Mouse (Mus musculus) liver, postnatal 0 days (tissue): ENCODE data around the gene Prkag2. TPM values are rescaled to one million over a fixed set of nuclear protein-coding genes. Genes with fewer than 3 reads are reported as not detected.

Experiments
- ATAC-seq: fragments of 200-750 bp; cut with Nextera tagmentation; 2 replicates; pipeline ENCODE4 v1.8.0; 2017; ENCODE audit warnings: mild to moderate bottlenecking, moderate library complexity
- DNase-seq: peaks from one replicate; pipeline ENCODE4 v3.0.0-alpha.2; 2016
- H3K27ac ChIP-seq: fragments of 300-500 bp; sonication (generic); 2 replicates; pipeline ENCODE4 v1.5.1; 2014; ENCODE audit warnings: antibody characterized with exemption, moderate library complexity, mild to moderate bottlenecking, low read depth
- H3K27me3 ChIP-seq: fragments of 300-500 bp; sonication (generic); 2 replicates; pipeline ENCODE4 v1.6.1; 2014; ENCODE audit warnings: low read length, control low read depth, mixed read lengths; ENCODE audit not compliant: insufficient read depth
- H3K36me3 ChIP-seq: fragments of 300-500 bp; sonication (generic); replicated peaks from 2 replicates; pipeline ENCODE4 v1.6.1; 2014; ENCODE audit warnings: mild to moderate bottlenecking, control low read depth, low read length, moderate library complexity, mixed read lengths; ENCODE audit not compliant: insufficient read depth
- H3K4me1 ChIP-seq: fragments of 300-500 bp; sonication (generic); 2 replicates; pipeline ENCODE4 v1.6.1; 2014; ENCODE audit warnings: antibody characterized with exemption, mild to moderate bottlenecking, control low read depth; ENCODE audit not compliant: insufficient read depth
- H3K4me2 ChIP-seq: fragments of 300-500 bp; sonication (generic); 2 replicates; pipeline ENCODE4 v1.6.1; 2014; ENCODE audit warnings: low read depth, mild to moderate bottlenecking, low read length, moderate library complexity, mixed read lengths
- H3K4me3 ChIP-seq: fragments of 300-500 bp; sonication (generic); 2 replicates; pipeline ENCODE4 v1.5.1; 2014; ENCODE audit warnings: low read depth, low read length
- H3K9ac ChIP-seq: fragments of 300-500 bp; sonication (generic); replicated peaks from 2 replicates; pipeline ENCODE4 v1.6.1; 2014; ENCODE audit warnings: mild to moderate bottlenecking, moderate library complexity
- H3K9me3 ChIP-seq: fragments of 300-500 bp; sonication (generic); 2 replicates; pipeline ENCODE4 v1.6.1; 2016; ENCODE audit warnings: mild to moderate bottlenecking, control low read depth, low read length, mixed read lengths
- CTCF ChIP-seq: sonication (generic); IDR thresholded peaks from 2 replicates; pipeline ENCODE4 v1.5.1; 2016; ENCODE audit warnings: antibody characterized with exemption, low read depth
- EP300 ChIP-seq: IDR thresholded peaks from 2 replicates; pipeline ENCODE4 v1.6.1; 2016; ENCODE audit warnings: antibody characterized with exemption, low read depth, mild to moderate bottlenecking
- WGBS: fragments of 180-500 bp; shearing (Covaris S2); extraction: QIAGEN DNeasy Blood & Tissue Kit; methylation state at CpG from one replicate; pipeline ENCODE4 v1.1.7; 2014; ENCODE audit not compliant: insufficient replicate concordance; 5-methylcytosine and 5-hydroxymethylcytosine counted together
- polyA plus RNA-seq: library from polyadenylated mRNA; unstranded; fragments of >200 nt; fragmentation: Nextera tagmentation; extraction: Ambion mirVana; gene quantifications from 2 replicates; pipeline ENCODE4 v1.2.1, GENCODE M21; 2015

Prkag2 gene
- polyA plus RNA-seq, 1 experiment from 2014 or later: 6.8 TPM

DNA sequence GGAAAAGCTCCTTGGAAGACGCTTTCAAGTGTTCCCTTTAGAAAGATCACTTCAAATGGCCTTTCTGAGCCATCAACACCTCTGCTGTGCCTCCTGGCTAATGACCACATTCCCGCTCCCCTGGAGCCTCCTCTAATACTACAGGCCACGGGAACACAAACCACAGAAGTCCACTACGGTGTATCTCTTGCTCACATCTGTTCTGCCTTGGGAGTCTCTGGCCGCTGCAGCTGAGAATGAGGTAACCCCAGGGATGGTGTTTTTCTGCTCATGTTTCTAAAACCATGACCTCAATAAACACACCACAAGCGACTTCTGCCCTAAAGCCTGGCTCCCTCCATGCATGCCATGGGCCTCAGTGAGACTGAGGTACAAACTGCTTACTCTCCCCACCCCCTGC is 227.2 kb downstream of the Prkag2 start:
- Histone ChIP-seq H3K27me3 (no peaks in the 10 kb centered on the region), H3K27ac (no peak overlapping the region), H3K4me3 (no peak overlapping the region), H3K4me2 (no peak overlapping the region), H3K9ac (no peak overlapping the region), H3K36me3 (peaks cover 10% of the 10 kb centered on the region; the same call in 1 of the 2 replicates), H3K4me1 (0 out of 2 replicates have a peak, but pooled peaks cover 3% of the 10 kb centered on the region), H3K9me3 (no peaks in the 10 kb centered on the region)
- no peak for ATAC-seq
- no peak for DNase-seq
- TF ChIP-seq EP300 (no peak), CTCF (no peak)
- WGBS: 62% methylated on average over 6 of the region's 6 CpGs

DNA sequence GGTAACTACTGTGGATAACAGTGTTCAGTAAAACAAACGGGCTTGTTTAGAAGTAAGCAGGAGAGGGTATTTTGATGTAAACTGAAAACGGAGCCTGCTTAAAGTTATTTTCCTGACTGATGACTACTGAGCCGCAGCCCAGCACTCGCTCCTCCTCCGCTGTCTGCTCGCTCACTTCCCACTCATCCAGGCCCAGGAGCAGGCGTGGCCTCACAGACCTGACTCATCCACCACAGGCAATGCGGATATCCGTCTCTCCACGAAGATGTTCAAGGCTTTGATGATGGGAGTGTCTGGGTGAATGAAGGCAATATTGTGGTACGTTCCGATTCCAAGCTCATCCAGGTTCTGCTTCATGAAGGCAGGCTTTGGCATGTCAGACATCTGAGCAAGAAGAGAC is 229.2 kb downstream of the Prkag2 start:
- DNase-seq: no peak
- Histone ChIP-seq H3K9me3 (no peaks in the 10 kb centered on the region), H3K27me3 (no peaks in the 10 kb centered on the region), H3K9ac (no peak overlapping the region), H3K36me3 (peaks cover 20% of the 10 kb centered on the region; the same call in 1 of the 2 replicates), H3K4me3 (no peak overlapping the region), H3K4me1 (0 out of 2 replicates have a peak, but pooled peaks cover 3% of the 10 kb centered on the region), H3K4me2 (no peak overlapping the region), H3K27ac (no peak overlapping the region)
- WGBS: 84% methylated on average over 12 of the region's 12 CpGs
- ATAC-seq: no peak
- TF ChIP-seq CTCF (no peak), EP300 (no peak)

DNA sequence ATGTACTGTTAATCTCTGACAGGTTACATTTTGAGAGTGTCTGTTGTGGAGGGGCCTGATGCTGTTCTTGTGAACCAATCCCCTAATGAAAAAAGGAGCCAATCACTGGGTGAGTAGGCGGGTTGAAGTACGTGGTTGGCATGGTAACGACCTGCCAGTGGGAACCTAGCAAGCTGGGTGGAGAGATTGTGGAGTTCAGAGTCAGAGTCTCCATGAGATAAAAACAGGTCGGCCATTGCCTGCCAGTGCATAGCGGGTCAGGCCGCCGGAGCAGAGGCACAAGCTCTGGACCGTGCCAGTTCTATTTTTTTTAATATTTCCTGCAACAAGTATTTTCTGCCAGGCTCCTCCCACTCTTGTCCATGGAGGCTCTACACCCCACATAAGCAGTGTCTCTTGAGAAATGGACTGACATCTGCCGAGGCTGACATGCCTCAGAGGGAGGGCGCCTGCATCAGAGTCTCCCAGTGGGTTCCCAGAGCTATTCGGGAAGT is 230.6 kb downstream of the Prkag2 start:
- WGBS: 45% methylated on average over 11 of the region's 11 CpGs
- Histone ChIP-seq H3K27me3 (no peaks in the 10 kb centered on the region), H3K27ac (no peak overlapping the region), H3K4me2 (peak overlapping the region; percentile 49), H3K36me3 (peaks cover 16% of the 10 kb centered on the region; the same call in 1 of the 2 replicates), H3K9me3 (no peaks in the 10 kb centered on the region), H3K9ac (no peak overlapping the region), H3K4me1 (peaks cover 5% of the 10 kb centered on the region; the same call in 1 of the 2 replicates), H3K4me3 (no peak overlapping the region)
- peak; percentile 94 for ATAC-seq
- peak; percentile 58 for DNase-seq
- TF ChIP-seq CTCF (no peak), EP300 (peak; percentile 78; the same call in 1 of the 2 replicates)

DNA sequence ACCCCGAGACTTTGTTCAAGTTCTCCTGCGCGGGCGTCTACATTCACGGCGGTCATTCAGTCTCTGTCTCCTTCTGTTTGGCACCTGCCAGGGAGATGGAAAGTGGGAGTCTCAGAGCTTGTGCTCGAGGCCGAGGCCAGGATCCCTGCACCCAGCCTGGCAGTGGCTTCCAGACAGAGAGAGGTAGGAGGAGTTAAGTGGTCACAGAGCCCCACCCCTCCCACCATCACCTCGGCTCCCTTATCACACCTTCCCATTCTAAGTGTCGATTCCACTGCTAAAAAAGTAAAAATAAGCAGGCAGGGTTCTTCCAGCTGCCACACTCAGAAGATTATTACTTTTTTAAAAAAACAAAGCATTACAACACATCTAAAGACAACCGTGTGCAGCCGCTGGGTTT is 236.6 kb downstream of the Prkag2 start:
- TF ChIP-seq EP300: no peak
- no peak for TF ChIP-seq CTCF
- DNase-seq: no peak
- Histone ChIP-seq H3K9ac (no peak overlapping the region), H3K36me3 (peaks cover 13% of the 10 kb centered on the region; the same call in 1 of the 2 replicates), H3K27ac (no peak overlapping the region), H3K4me1 (peaks cover 8% of the 10 kb centered on the region), H3K9me3 (no peaks in the 10 kb centered on the region), H3K4me2 (no peak overlapping the region), H3K4me3 (no peak overlapping the region), H3K27me3 (no peaks in the 10 kb centered on the region)
- ATAC-seq: no peak
- WGBS: 62% methylated on average over 12 of the region's 12 CpGs

DNA sequence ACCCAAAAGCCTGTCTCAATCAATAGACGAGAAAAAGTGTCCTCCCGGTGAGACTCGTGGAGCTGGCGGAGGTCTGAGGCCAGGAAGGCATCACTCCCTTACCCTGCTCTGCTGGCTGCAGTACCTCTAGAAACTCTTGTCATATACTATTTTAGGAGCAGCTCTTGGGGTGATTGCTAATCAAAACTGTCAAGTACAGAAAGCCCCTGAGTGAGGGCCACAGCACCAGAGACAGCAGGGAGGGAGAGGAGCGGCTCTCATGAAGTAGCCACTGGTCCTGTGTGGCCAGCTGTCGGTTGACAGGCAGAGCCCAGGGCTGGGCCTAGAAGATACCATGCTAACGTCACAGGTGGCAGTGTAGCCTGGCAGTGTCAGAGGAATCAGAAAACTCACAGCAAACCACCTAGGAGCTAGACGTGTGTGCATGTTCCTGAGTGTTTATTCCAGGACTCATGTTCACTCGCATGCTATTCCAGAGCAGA is 239.0 kb downstream of the Prkag2 start:
- no peak overlapping the region for H3K27ac ChIP-seq
- no peak for DNase-seq
- no peak for ATAC-seq
- no peaks in the 10 kb centered on the region for H3K9me3 ChIP-seq
- no peak overlapping the region for H3K4me3 ChIP-seq
- WGBS: 87% methylated on average over 9 of the region's 9 CpGs
- H3K4me1 ChIP-seq: peaks cover 8% of the 10 kb centered on the region
- TF ChIP-seq EP300: no peak
- TF ChIP-seq CTCF: no peak
- no peak overlapping the region for H3K4me2 ChIP-seq
- no peak overlapping the region for H3K9ac ChIP-seq
- H3K27me3 ChIP-seq: no peaks in the 10 kb centered on the region
- H3K36me3 ChIP-seq: peaks cover under 1% of the 10 kb centered on the region; the same call in 1 of the 2 replicates

DNA sequence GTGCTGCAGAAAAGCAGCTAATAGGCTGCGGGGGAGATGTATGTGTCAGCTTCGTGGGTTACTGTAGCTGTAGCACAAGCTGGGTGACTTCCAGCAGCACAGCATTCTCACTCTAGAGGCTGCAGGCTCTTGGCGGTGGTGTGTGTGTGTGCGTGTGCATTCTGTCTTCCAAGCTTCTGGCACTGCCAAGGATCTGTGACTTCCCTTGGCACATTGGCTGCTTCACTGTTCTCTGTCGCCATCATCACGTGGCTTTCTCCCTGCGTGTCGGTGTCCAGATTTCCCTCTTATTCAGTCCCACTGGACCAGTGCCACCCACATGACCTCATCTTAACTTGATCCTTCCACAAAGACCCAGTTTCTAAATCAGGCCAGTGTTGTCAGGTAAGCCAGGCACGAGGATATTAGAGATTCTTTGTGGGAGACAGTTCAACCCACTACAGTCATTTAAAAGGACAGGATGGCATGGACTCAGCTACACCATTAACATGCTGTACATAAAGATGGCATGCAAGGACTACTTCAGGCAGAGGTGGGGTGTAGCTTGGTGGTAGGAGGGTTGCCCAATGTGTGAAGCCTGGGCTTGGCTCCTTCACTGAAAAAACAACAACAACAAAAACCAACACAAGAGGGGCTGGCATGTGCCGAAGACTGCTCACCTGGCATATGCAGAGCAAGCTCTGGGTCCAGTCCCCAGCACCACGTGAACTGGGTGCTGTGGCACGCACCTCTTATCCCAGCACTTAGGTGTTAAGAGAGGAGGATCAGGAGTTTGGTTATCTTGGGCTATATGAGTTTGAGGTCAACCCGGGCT is 239.6 kb downstream of the Prkag2 start:
- no peaks in the 10 kb centered on the region for H3K36me3 ChIP-seq
- H3K4me2 ChIP-seq: no peak overlapping the region
- 77% methylated on average over 13 of the region's 13 CpGs for WGBS
- H3K9ac ChIP-seq: no peak overlapping the region
- H3K27ac ChIP-seq: no peak overlapping the region
- H3K4me3 ChIP-seq: no peak overlapping the region
- peaks cover 8% of the 10 kb centered on the region for H3K4me1 ChIP-seq
- DNase-seq (no peak), ATAC-seq (no peak)
- TF ChIP-seq EP300: no peak
- no peak for TF ChIP-seq CTCF
- H3K9me3 ChIP-seq: no peaks in the 10 kb centered on the region
- H3K27me3 ChIP-seq: no peaks in the 10 kb centered on the region
